Comparison of ENCODE assay signal across 8 mouse cellular contexts in the genomic region with DNA sequence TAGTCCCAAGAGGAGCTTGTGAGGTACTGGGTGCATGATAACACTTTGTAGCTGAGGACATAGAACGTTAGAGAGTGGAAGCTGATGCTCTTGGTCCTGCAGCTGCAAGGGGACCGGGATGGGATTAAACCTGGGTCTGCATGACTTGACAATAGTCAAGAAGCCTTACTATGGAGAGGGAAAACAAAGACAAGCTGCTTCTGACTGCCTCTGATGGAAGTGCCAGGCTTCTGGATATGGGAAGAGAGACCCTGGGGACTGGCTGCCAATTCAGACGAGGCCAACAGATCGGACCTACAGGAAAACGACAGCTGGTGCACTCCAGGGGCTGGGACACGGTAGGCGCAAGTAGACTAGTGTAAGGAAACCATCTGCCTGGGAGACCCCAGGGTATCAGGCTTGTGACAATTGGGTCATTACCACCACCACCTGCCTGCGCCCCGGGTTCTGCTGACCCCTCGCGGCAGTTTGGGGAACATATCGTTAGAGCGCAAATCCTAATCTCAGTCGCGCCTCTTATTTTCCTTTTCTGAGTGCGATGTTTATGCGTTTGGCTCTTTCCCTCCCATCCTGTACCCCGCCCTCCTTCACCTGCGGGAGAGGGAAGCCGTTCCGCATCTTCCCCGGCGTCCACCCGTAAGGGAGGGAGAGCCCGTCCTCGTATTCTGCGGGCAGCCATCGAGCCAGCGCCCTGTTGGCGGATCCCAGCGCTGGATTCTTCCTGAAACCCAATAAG. TPM values are rescaled to one million over a fixed set of nuclear protein-coding genes. Genes with fewer than 3 reads are reported as not detected.
DNase-seq lines count a peak whose midpoint lies in the region; ATAC-seq and TF ChIP-seq lines count a peak whose summit lies in the region.

No protein-coding gene starts in this region.

- in situ Hi-C loops in CH12.LX (cut with MboI; ENCODE audit: low pct_ligation_motif_present, low pct_unique_long_range_greater_than_20kb, low sequenced_read_pairs), result no loop called here

- H3K9ac ChIP-seq in CH12.LX (ENCODE audit: insufficient read depth, low read depth), result peak overlapping the region; percentile 11; the same call in 1 of the 2 replicates
- H3K9ac ChIP-seq in kidney, embryonic 14.5 days (ENCODE audit: low read depth, low read length), result 0 out of 2 replicates have a peak overlapping the region, but pooled peaks have one; percentile 51
- H3K9ac ChIP-seq in liver, embryonic 15.5 days, result no peak overlapping the region
- peak overlapping the region; percentile 54; the same call in 1 of the 2 replicates for H3K9ac ChIP-seq in neural tube, embryonic 12.5 days

- H3K4me3 ChIP-seq in CH12.LX (replicated peaks in 1 of 3; ENCODE audit: low read depth in 2 of 3, low read length in 2 of 3, poor library complexity in 1 of 3), result peak overlapping the region in 1 of 3 experiments; percentile 34
- peak overlapping the region; percentile 38 for H3K4me3 ChIP-seq in kidney, embryonic 14.5 days (ENCODE audit: low read length)
- peak overlapping the region; percentile 32; the same call in 1 of the 2 replicates for H3K4me3 ChIP-seq in liver, embryonic 15.5 days (replicated peaks)
- H3K4me3 ChIP-seq in neural tube, embryonic 12.5 days, result peak overlapping the region; percentile 32; the same call in 1 of the 2 replicates

- H3K36me3 ChIP-seq in CH12.LX (replicated peaks in 1 of 2; ENCODE audit: control insufficient read depth in 1 of 2, insufficient read depth in 1 of 2, low read length in 1 of 2), result no peaks in the 10 kb centered on the region
- no peaks in the 10 kb centered on the region for H3K36me3 ChIP-seq in kidney, embryonic 14.5 days (ENCODE audit: control insufficient read depth, insufficient read depth, low read length)
- no peaks in the 10 kb centered on the region for H3K36me3 ChIP-seq in liver, embryonic 15.5 days (replicated peaks)
- H3K36me3 ChIP-seq in neural tube, embryonic 12.5 days, result no peaks in the 10 kb centered on the region

- H3K27me3 ChIP-seq in CH12.LX (replicated peaks), result peaks cover 6% of the 10 kb centered on the region
- no peaks in the 10 kb centered on the region for H3K27me3 ChIP-seq in kidney, embryonic 14.5 days (ENCODE audit: control insufficient read depth, insufficient read depth, low read length)
- H3K27me3 ChIP-seq in liver, embryonic 15.5 days, result peaks cover 24% of the 10 kb centered on the region; the same call in 1 of the 2 replicates
- no peaks in the 10 kb centered on the region for H3K27me3 ChIP-seq in neural tube, embryonic 12.5 days (replicated peaks)

- dilution Hi-C loops in CH12.LX (cut with MboI; ENCODE audit: extremely low pct_ligation_motif_present, extremely low pct_unique_long_range_greater_than_20kb, low sequenced_read_pairs), result no loop called here

- 3% methylated on average over 30 of the region's 31 CpGs for WGBS in kidney, embryonic 14.5 days
- WGBS in liver, embryonic 15.5 days (ENCODE audit: insufficient replicate concordance), result 4% methylated on average over 31 of the region's 31 CpGs
- WGBS in neural tube, embryonic 12.5 days, result 3% methylated on average over 31 of the region's 31 CpGs

- TF ChIP-seq EP300 in CH12.LX (IDR thresholded peaks at IDR 0.05; ENCODE audit: low read length), result no peak

- peak; percentile 71 for ATAC-seq in granulocyte monocyte progenitor cell, adult 5-6 weeks (replicated peaks; ENCODE audit: poor library complexity, severe bottlenecking)
- ATAC-seq in kidney, embryonic 14.5 days (ENCODE audit: low FRiP score, low TSS enrichment), result peak; percentile 52
- ATAC-seq in liver, embryonic 15.5 days (ENCODE audit: insufficient read depth), result no peak
- ATAC-seq in neural tube, embryonic 12.5 days (ENCODE audit: low FRiP score, low read depth), result peak; percentile 87

- peaks cover 0 to 4% of the 10 kb centered on the region in 2 experiments; a peak in 1 of 4 replicates for H3K4me1 ChIP-seq in CH12.LX (ENCODE audit: control insufficient read depth in 1 of 2, insufficient read depth in 2 of 2)
- no peaks in the 10 kb centered on the region; the same call in 1 of the 2 replicates for H3K4me1 ChIP-seq in kidney, embryonic 14.5 days (ENCODE audit: control insufficient read depth, insufficient read depth, low read length)
- H3K4me1 ChIP-seq in liver, embryonic 15.5 days (replicated peaks), result no peaks in the 10 kb centered on the region
- H3K4me1 ChIP-seq in neural tube, embryonic 12.5 days, result peaks cover 15% of the 10 kb centered on the region

- H3K4me2 ChIP-seq in CH12.LX (ENCODE audit: insufficient read depth, low read depth, poor library complexity, severe bottlenecking), result peak overlapping the region; percentile 52
- H3K4me2 ChIP-seq in kidney, embryonic 14.5 days (replicated peaks; ENCODE audit: low read depth, low read length), result peak overlapping the region; percentile 72
- H3K4me2 ChIP-seq in liver, embryonic 15.5 days, result peak overlapping the region; percentile 53
- peak overlapping the region; percentile 66 for H3K4me2 ChIP-seq in neural tube, embryonic 12.5 days (replicated peaks)

- no peaks in the 10 kb centered on the region for H3K79me2 ChIP-seq in CH12.LX (replicated peaks; ENCODE audit: control insufficient read depth, extremely low read depth, insufficient read depth, poor library complexity, severe bottlenecking)

- H3K27ac ChIP-seq in CH12.LX (ENCODE audit: insufficient read depth, low read depth), result no peak overlapping the region
- no peak overlapping the region for H3K27ac ChIP-seq in kidney, embryonic 14.5 days (ENCODE audit: low read depth, low read length)
- H3K27ac ChIP-seq in liver, embryonic 15.5 days (replicated peaks), result no peak overlapping the region
- no peak overlapping the region for H3K27ac ChIP-seq in neural tube, embryonic 12.5 days

- no peak for TF ChIP-seq POLR2A in CH12.LX (IDR thresholded peaks at IDR 0.05; ENCODE audit: low read depth, low read length)

- peak in 1 of 2 experiments; percentile 89; a peak in 3 of 4 replicates for TF ChIP-seq CTCF in CH12.LX (conservative IDR thresholded peaks at IDR 0.05 in 1 of 2, IDR thresholded peaks at IDR 0.05 in 1 of 2; ENCODE audit: low read depth in 2 of 2, low read length in 2 of 2)

- peak; percentile 62 for DNase-seq in A20 (ENCODE audit: low read depth, low spot score)
- DNase-seq in CH12.LX (ENCODE audit: extremely low read depth), result no peak
- DNase-seq in cerebellum, postnatal 36 days, result peak; percentile 77 to 81
- DNase-seq in adipocyte (ENCODE audit: low spot score), result no peak

- peak; percentile 82 for TF ChIP-seq RAD21 in CH12.LX (IDR thresholded peaks at IDR 0.05; ENCODE audit: low read depth, low read length)

- no peaks in the 10 kb centered on the region for H3K9me3 ChIP-seq in CH12.LX (replicated peaks; ENCODE audit: low read length)
- no peaks in the 10 kb centered on the region for H3K9me3 ChIP-seq in kidney, embryonic 14.5 days (ENCODE audit: control insufficient read depth, low read length)
- no peaks in the 10 kb centered on the region for H3K9me3 ChIP-seq in liver, embryonic 15.5 days (replicated peaks)
- H3K9me3 ChIP-seq in neural tube, embryonic 12.5 days, result no peaks in the 10 kb centered on the region

RNA-seq across cellular contexts. Expression of a gene that starts 11.2 kb away (rescaled TPM):
- not detected in 2 replicates for total RNA-seq in CH12.LX (2012; rRNA removed)
- not detected in 2 replicates for total RNA-seq in CH12.LX (2014; rRNA removed)
- not detected in 2 replicates for polyA plus RNA-seq in CH12.LX (2012; ENCODE audit: insufficient read length, low read depth)
- total RNA-seq in granulocyte monocyte progenitor cell, adult 5-6 weeks (2014; fragmentation: Nextera tagmentation), result not detected in 2 replicates
- not detected in 2 replicates for total RNA-seq in granulocyte monocyte progenitor cell, adult 5-6 weeks (2017)
- polyA plus RNA-seq in kidney, embryonic 14.5 days (2014; fragmentation: Nextera tagmentation; extraction: Ambion mirVana), result 0.10 TPM in 1 of 2 replicates, not detected in the other
- polyA plus RNA-seq in liver, embryonic 15.5 days (2015; fragmentation: Nextera tagmentation; extraction: Ambion mirVana), result 0.03 TPM in 1 of 2 replicates, not detected in the other
- polyA plus RNA-seq in neural tube, embryonic 12.5 days (2016; fragmentation: Nextera tagmentation; extraction: Ambion mirVana), result 0.33 and 0.42 TPM in 2 replicates

RNA-seq across cellular contexts. Expression of a gene that starts 23.5 kb away (rescaled TPM):
- not detected in 2 replicates for total RNA-seq in CH12.LX (2012; rRNA removed)
- total RNA-seq in CH12.LX (2014; rRNA removed), result not detected in 2 replicates
- polyA plus RNA-seq in CH12.LX (2012; ENCODE audit: insufficient read length, low read depth), result not detected in 2 replicates
- 13,307 and 13,753 TPM in 2 replicates for total RNA-seq in granulocyte monocyte progenitor cell, adult 5-6 weeks (2014; fragmentation: Nextera tagmentation)
- 9,750 and 13,011 TPM in 2 replicates for total RNA-seq in granulocyte monocyte progenitor cell, adult 5-6 weeks (2017)
- polyA plus RNA-seq in kidney, embryonic 14.5 days (2014; fragmentation: Nextera tagmentation; extraction: Ambion mirVana), result 0.41 TPM in 1 of 2 replicates, not detected in the other
- 448 and 474 TPM in 2 replicates for polyA plus RNA-seq in liver, embryonic 15.5 days (2015; fragmentation: Nextera tagmentation; extraction: Ambion mirVana)
- polyA plus RNA-seq in neural tube, embryonic 12.5 days (2016; fragmentation: Nextera tagmentation; extraction: Ambion mirVana), result 2.8 and 3.6 TPM in 2 replicates

RNA-seq across cellular contexts. Expression of a gene that starts 36.1 kb away (rescaled TPM):
- total RNA-seq in CH12.LX (2012; rRNA removed) (17.9 and 24.4 TPM in 2 replicates), CH12.LX (2014; rRNA removed) (16.9 and 20.4 TPM in 2 replicates)
- polyA plus RNA-seq in CH12.LX (2012; ENCODE audit: insufficient read length, low read depth), result 26.3 and 27.7 TPM in 2 replicates
- total RNA-seq in granulocyte monocyte progenitor cell, adult 5-6 weeks (2014; fragmentation: Nextera tagmentation), result 12.5 and 28.4 TPM in 2 replicates
- 3.7 and 10.9 TPM in 2 replicates for total RNA-seq in granulocyte monocyte progenitor cell, adult 5-6 weeks (2017)
- 10.0 and 15.6 TPM in 2 replicates for polyA plus RNA-seq in kidney, embryonic 14.5 days (2014; fragmentation: Nextera tagmentation; extraction: Ambion mirVana)
- polyA plus RNA-seq in liver, embryonic 15.5 days (2015; fragmentation: Nextera tagmentation; extraction: Ambion mirVana), result 1.2 and 1.4 TPM in 2 replicates
- 16.5 and 16.7 TPM in 2 replicates for polyA plus RNA-seq in neural tube, embryonic 12.5 days (2016; fragmentation: Nextera tagmentation; extraction: Ambion mirVana)

RNA-seq across cellular contexts. Expression of a gene that starts 56.5 kb away (rescaled TPM):
- total RNA-seq in CH12.LX (2012; rRNA removed) (19.9 and 36.9 TPM in 2 replicates), CH12.LX (2014; rRNA removed) (12.8 and 16.5 TPM in 2 replicates)
- 11.6 and 12.3 TPM in 2 replicates for polyA plus RNA-seq in CH12.LX (2012; ENCODE audit: insufficient read length, low read depth)
- total RNA-seq in granulocyte monocyte progenitor cell, adult 5-6 weeks (2014; fragmentation: Nextera tagmentation), result 100 and 132 TPM in 2 replicates
- total RNA-seq in granulocyte monocyte progenitor cell, adult 5-6 weeks (2017), result 51.8 and 56.2 TPM in 2 replicates
- polyA plus RNA-seq in kidney, embryonic 14.5 days (2014; fragmentation: Nextera tagmentation; extraction: Ambion mirVana), result 3.0 and 4.2 TPM in 2 replicates
- polyA plus RNA-seq in liver, embryonic 15.5 days (2015; fragmentation: Nextera tagmentation; extraction: Ambion mirVana), result 3.3 and 3.5 TPM in 2 replicates
- polyA plus RNA-seq in neural tube, embryonic 12.5 days (2016; fragmentation: Nextera tagmentation; extraction: Ambion mirVana), result 23.6 and 26.1 TPM in 2 replicates

RNA-seq across cellular contexts. Expression of a gene that starts 58.5 kb away (rescaled TPM):
- total RNA-seq in CH12.LX (2012; rRNA removed) (not detected in 2 replicates), CH12.LX (2014; rRNA removed) (not detected in 2 replicates)
- 0.10 TPM in 1 of 2 replicates, not detected in the other for polyA plus RNA-seq in CH12.LX (2012; ENCODE audit: insufficient read length, low read depth)
- 0.82 TPM in 1 of 2 replicates, not detected in the other for total RNA-seq in granulocyte monocyte progenitor cell, adult 5-6 weeks (2014; fragmentation: Nextera tagmentation)
- total RNA-seq in granulocyte monocyte progenitor cell, adult 5-6 weeks (2017), result 4.4 and 4.7 TPM in 2 replicates
- 0.07 and 0.08 TPM in 2 replicates for polyA plus RNA-seq in kidney, embryonic 14.5 days (2014; fragmentation: Nextera tagmentation; extraction: Ambion mirVana)
- polyA plus RNA-seq in liver, embryonic 15.5 days (2015; fragmentation: Nextera tagmentation; extraction: Ambion mirVana), result 1.2 and 3.6 TPM in 2 replicates
- polyA plus RNA-seq in neural tube, embryonic 12.5 days (2016; fragmentation: Nextera tagmentation; extraction: Ambion mirVana), result 0.14 TPM in 1 of 2 replicates, not detected in the other

Comparison
In these comparisons a context has a peak if more than half of its experiments do, and no peak if none do; other contexts are left out.
1. DNase-seq: peak in A20 (single experiment) and cerebellum, postnatal 36 days (2 of 2); none in CH12.LX (single experiment) and adipocyte (single experiment).
2. RNA of a gene that starts 23.5 kb away (polyA plus RNA-seq): 448 to 474 TPM in liver, embryonic 15.5 days; 2.8 to 3.6 TPM in neural tube, embryonic 12.5 days, 0.41 TPM in kidney, embryonic 14.5 days and not detected in CH12.LX; every median in the first group is over 10 times any median in the second.
3. Peak in every context shown above with its lines, with median percentiles within 50 percentile points of each other: H3K4me2 ChIP-seq.